Mouse (Mus musculus): ENCODE results near the gene Pgm3.
"Not testable (repeated sequence)": the region's sequence is repeated elsewhere in the genome, so short reads cannot be mapped to it uniquely, and the experiment has no call there.

The Pgm3 gene

DNA sequence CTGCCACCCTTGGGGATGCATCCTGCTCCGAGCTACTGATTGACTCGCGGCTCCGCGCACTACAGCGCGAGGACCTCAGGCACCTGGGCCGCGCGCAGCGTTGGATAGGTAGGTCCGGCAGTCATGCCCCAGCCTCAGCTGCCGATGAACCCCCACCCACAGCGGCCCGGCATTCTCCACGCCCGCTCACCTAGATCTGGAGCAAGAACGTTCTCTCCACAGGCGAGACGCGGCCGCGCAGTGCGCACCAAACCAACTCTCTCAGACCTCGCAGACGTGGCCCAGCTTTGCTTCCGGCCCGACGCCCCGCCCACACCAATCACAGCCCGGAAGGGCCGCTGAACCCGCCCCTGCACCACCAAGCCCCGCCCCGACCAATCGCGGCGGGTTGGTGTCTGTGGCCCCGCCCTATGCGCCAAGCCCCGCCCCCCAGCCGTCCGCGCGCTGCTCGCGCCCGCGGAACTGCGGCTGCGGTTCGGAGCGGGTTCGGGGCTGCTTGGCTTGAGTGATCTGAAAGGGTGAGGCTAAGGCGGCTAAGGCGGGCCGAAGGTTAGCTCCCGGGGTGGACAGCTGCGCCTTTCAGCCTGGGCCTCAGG is at the start of gene Pgm3, which contains the start of gene Rwdd2a:
Gene Pgm3, minus strand, starts transcription at position 303 of the 596 bp plus-strand sequence.
Gene Rwdd2a, plus strand, starts transcription at position 452 of the 596 bp plus-strand sequence.
- peak; percentile 96 for DNase-seq

DNA sequence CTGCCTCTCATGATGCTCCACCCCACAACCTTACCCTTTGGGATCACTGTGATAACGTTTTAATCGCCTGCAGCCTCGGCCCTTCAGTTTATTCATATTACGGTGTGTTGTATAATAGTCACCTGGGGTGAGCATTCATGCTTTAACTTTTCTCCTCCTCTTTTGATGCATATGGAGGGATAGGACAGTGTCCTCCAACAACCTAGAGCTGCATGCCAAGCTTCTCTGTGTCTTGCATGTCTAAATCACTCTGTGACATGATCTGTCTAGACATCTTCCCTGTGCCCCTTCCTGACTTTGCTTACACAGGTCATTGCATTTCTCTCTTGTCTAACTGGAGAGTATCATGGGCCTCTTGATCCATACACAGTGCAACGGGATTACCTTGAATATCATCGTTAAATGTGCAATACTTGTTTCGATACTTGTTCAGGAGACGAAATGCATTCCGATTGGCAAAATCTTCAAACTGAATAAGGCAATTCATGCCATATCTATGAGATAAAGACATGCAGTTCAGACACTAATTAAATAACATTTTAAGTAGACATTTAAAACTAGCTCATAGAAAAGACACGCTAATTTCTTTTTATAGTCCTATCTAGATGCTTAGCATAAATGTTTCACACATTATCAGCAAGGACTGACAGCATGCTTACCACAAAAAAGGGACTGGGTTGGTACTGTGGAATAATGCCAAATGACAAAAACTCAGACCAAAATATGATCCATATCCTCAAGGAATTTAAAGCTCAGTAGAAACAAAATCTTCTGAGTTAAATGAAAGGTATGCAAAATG is 47.9 kb upstream of the Pgm3 start:
- DNase-seq, result no peak

DNA sequence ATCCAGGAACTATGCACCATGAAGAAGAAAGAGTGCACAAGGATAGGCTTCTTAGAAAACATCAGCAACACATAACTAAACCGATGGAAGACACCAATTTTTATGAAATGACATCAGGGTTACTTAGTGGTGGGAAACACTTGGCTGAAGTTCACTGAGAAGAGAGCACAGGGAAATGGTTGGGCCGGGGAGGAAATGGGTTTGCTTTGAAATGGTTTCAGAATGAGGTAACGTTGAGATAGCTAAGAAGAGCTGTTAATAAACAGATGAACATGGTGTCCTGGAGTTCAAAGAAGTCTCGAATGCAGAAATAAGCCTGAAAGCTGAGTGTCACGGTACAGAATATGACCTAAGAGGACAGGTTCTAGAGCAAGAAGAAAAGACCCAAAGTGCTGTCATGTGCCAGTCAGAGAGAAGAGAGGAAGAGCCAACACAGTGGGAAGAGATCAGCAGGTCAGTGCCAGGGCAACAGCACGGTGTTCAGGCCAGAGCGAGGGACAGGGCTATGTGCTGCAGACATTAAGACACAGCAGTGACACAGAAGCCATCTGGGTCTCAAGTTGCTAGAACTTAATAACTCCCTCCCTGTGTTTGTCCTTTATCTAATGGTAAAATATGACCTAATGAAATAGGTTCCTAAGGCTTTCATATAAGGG is 46.3 kb upstream of the Pgm3 start:
- DNase-seq, result no peak

DNA sequence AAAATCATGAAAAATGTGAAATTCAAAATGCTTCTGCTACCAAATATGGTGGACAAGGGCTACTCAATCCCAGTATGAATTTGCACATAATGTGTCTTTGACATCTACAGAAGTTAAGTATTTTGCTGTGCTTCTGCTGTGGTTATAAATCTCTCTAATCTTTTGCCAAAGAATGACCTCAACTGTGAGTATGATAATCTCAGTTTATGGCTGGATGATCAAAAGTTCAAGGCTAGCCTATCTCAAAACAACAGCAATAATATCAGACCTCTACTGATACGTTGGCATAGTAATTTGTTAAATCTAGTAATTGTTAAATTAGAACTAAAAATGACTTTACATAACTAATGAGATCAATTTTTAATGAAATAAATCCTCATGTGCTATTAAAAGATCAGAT is 44.1 kb upstream of the Pgm3 start:
- no peak for DNase-seq

DNA sequence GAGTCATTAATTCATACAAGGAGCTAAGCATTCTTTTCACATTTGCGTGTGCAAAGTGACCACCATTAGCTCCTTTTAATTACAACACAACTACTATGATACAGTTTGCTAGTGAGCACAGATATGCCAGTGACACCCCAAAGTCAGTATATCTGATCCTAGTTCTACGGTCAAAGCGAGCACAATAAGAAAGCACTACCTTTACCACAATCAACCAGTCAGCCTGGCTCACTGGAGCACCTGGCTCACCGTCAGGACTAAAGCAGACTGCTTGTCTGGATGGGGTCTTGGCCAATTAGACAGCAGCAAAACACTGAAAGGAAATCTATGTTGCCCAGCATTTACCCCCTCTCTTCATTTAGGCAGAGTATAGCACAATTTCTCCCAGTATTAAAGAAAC is 40.4 kb upstream of the Pgm3 start:
- no peak for DNase-seq

DNA sequence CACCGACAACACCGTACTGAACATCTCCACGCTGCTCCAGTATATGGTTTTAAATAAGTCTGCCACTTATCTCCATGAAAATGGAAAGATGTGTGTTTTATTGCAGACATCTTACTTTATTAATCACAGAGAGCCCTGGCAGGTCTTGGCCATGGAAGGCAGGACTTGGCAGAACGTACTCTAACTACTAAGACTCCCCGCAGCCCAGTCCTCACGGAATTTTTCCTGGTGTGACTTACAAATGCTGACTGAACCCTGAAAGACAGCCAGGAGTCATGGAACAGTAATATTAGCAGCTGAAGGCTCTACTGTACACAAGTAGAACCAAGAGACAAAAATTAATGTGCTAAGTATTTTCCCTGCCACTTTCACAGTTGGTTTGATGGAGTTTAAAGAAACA is 34.1 kb upstream of the Pgm3 start:
- DNase-seq, result no peak

DNA sequence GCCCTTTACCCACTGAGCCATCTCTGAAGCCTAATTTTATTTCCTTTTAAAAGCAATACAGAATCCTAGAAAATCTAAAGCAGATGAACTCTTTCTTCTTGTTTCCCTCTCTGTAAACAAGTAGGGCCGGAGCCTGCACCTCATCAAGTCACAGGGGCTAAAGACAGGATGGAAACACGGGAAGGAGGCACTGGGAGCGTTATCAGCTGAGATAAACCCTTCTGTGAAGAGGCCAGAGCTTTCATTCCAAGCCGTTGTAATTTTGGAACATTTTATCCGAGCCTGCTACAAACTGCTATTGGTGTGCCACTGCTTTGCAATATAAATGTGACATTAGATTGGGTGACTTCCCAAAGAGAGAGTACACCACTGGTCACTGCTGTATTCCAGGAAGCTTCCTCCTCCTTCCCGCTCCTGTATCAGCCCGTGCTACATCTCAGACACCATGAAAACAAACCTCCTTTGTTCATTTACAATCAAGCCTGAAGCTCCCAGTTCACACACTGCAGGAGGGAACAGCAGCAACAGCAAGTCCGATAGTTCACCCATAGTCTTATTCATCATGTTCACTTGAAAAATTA is 28.2 kb upstream of the Pgm3 start:
- DNase-seq, result no peak

DNA sequence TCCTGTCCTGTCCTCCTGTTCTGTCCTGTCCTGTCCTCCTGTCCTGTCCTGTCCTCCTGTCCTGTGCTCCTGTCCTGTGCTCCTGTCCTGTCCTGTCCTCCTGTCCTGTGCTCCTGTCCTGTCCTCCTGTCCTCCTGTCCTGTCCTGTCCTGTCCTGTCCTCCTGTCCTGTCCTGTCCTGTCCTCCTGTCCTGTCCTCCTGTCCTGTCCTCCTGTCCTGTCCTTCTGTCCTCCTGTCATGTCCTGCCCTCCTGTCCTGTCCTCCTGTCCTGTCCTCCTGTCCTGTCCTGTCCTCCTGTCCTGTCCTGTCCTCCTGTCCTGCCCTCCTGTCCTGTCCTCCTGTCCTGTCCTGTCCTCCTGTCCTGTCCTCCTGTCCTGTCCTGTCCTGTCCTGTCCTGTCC is 25.3 kb upstream of the Pgm3 start:
- not testable (repeated sequence) for DNase-seq

DNA sequence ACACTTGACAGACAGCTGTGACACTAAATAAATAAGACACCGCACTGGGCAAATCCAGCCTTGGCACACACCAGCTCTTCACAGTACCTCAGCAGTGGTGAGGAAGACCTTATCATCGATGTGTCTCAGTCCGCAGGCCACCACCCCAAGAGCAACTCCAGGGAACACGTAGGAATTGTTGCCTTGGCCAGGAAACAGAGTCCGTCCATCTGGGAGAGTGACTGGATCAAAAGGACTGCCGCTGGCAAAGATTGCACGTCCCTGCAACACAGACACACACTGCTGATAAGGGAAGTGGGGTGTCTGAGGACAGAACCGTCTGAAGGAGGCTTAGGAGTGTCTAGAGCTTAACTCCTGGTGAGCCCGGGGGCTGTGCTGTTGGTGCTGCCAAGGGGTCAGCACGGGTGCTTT is 22.7 kb upstream of the Pgm3 start:
- not testable (repeated sequence) for DNase-seq

DNA sequence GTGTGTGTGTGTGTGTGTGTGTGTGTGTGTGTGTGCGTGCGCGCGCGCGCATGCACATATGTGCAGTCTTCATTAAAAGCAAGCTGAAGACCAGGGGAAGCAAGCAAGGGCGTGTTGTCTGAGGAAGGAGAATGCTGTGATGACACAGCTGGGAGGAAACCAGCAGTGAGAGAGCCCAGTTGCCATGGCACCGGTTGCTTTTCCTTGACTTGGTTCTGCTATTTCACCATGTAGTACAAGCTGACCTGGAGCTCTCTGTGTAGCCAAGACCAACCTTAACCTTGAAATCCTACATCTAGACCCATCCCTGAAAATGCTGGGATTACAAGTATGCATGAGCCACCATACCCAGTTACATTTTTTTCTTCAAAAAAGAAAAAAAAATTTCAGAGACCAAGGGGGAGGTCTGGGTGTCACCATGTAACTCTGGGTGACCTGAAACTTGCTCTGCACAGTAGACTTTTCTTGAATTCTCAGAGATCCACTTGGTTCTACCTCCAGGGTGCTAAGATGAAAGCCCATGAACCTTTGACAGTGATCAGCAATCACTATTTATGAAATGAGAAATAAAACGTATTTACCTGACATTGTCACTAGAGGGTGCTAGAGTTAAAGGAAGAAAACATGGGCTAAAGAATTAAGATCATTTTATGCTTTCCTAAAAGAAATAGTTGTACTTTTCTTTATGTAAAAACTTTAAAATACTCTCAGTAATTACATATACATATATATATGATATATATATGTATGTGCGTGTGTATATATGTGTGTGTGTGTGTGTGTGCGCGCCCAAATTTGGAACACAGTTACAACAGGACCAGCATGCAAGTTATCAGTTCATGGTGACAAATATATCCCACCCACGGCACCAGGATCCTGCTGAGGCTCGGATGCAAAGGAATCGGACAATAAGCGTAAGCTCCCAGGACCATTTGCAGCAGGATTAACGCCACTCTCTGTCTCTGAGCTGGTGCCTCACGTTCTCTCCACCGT is 21.3 kb upstream of the Pgm3 start:
- no peak for DNase-seq

DNA sequence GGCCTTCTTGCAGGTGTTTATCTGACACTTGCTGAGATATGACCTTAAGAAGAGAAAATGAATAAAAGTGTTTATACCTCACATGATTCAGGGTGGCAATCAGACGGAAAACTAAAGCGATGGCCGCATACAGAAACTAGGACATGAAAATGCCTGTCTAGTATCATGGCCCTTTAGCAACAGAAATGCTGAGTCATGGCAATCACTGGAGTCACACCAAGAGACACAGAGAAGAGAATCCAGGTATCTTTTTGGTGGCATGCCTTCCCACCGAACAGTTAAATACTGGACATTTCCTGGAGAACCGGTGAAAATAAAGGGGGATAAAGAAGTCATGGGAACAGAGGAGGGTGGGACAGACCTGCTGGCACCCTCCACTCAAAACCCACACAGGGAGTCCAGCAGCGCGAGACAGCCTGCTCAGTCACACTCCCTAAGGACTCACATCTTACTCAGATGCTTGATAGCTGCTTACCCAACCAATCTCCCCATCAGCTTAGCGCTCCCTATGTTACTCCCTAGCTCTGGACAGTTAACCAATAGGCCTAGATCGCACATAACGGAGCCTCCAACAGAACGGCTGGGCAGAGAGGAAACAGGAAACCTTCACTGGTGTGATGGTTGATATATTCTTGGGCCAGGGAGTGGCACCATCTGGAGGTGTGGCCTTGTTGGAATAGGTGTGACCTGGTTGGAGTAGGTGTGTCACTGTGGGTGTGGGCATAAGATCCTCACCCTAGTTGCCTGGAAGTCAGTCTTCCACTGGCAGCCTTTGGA is 15.6 kb upstream of the Pgm3 start:
- DNase-seq, result no peak

DNA sequence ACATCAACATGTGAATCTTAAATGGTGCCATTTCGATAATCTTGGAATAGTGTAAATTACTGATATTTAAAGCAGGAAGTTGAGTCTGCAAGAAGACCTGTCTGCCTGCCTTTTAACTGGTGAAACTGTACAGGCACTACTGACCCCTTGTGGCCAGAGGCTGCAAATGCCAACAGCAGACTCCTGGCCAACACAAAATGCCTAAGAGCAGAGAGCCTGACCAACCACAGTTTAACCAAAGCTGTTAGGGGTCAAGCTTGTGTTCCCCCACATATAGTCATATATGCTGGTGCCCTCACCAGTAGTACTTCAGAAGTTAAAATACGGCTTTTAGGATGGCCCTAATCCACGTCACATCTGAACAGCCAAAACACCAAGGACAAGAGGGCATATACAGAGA is 12.1 kb upstream of the Pgm3 start:
- DNase-seq, result peak; percentile 62

DNA sequence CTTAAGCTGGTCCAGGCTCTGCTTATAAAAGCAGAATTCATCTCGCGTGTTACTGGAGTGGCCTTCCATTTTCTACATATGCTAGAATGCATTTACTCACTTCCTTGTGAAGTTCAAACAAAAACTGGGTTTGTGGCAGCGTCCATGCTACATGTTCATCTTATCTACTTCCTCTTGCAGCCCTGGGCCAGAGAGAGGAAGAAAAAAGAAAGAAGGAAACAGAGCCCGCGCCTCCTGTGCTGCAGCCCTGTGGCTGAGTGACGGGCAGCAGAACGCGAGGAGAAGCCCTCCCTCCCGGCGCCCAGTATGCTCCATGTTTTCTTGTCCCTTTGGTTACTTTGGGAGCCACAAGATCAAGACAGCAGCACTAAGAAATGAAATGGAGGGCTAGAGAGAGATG is 8.0 kb upstream of the Pgm3 start:
- no peak for DNase-seq

DNA sequence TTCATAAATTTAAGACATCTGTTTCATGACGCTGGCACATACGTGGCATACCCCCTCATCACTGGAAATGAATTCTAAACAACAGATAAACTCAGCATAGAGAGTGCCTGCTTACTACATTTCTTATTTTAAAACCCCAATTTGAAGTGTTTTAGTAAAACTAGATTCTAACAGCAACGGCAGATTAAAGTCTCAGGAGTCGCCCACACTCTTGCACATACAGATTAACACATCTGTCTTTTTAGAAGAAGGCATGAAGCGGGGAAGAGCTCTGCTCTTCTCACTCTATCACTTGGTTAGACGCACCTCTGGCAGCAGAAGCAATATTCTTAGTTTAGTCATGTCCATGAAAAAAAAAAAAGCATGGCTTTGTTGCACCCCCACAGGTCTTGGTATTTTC is 3.5 kb upstream of the Pgm3 start:
- DNase-seq, result no peak

DNA sequence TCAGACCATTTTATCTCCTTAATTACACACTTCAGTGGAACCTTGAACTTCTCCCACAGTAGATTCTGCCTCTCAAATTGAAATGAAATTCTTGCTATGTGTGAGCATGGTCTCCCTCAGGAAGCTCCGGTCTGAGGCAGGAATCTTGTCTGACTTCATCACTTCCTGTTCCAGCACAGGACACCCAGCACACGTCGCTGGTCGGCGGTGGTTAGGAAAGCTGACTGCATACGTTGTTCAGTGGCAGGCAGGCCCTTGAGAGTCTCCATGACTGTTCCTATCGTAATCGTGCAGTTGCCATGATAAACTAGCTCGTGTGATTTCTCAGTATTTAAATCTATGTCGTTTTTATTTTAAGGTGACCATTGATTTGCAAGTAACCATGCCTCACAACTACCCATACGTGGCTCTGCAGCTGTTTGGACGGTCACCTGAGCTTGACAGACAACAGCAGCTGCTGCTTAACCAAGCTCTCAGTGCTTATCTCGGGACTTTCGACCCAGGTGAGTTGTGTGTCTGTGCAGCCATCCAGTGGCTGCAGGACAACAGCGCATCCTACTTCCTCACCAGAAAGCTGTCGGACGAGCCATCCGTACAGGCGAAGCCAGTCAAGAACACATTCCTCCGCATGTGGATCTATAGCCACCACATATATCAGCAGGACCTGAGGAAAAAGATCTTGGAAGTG is 2.1 kb upstream of the Pgm3 start:
- no peak for DNase-seq

DNA sequence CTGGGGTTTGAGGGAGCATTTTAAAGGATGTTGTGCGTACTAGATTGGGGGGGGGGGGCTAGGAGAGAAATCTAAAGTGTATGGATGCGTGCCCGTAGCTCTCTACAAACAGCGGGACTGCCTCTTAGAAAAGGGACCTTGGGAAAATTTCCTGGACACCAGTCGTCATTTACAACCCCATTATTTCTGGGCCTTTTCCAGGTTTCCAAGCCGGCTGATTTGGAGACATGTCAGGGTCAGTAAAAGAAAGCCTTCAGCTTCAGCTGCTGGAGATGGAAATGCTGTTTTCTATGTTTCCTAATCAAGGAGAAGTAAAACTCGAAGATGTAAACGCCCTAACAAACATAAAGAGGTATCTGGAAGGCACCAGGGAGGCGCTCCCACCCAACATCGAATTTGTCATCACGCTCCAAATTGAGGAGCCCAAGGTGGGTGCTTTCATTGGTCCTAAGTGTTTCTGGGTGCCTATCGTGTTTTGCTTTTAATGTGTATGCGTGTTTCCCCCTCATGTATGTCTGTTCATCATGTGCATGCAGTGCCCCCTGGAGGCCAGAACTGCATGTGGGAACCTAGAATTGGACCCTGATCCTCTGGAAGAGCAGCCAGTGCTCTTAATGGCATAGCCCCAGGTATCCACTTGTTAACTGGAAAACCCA is 1.1 kb upstream of the Pgm3 start:
- peak; percentile 75 for DNase-seq

DNA sequence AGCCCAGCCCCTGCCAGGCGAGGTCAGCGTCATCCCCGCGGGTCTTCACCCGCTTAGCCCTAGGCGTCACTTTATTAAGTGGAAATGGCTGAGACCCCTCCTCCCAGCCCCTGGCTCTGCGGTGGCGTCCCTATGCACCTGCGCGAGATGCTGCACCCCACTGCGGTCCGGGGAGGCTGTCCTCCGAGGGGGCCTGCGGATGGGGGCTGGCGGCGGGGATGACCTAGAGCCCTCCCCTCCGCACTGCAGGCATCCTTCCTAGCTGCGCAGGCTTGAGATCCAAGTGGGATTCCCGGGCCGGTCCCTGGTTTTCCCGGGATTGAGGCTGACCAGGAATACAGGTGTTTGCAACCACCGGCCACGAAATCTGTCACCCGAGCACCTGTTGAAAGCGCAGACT is 554 bp upstream of the Pgm3 start:
- DNase-seq, result no peak

DNA sequence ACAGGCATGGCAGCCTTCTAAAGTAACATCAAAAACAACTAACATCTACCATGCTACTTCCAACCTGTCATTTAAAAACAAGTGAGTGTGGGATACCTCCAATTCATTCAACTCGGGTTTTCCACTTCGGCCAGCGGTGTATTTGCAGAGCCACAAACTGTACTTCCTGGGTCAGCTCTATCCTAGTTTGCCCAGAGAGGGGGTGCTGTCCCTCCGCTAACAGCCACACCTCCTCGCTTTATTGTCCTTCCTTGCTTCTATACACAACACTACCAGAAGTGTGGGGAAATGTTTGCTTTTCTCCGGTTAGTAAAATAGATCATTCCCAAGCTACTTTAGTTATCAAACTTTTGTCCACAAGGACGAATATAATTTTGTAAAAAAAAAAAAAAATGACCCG is 696 bp downstream of the Pgm3 start:
- no peak for DNase-seq

DNA sequence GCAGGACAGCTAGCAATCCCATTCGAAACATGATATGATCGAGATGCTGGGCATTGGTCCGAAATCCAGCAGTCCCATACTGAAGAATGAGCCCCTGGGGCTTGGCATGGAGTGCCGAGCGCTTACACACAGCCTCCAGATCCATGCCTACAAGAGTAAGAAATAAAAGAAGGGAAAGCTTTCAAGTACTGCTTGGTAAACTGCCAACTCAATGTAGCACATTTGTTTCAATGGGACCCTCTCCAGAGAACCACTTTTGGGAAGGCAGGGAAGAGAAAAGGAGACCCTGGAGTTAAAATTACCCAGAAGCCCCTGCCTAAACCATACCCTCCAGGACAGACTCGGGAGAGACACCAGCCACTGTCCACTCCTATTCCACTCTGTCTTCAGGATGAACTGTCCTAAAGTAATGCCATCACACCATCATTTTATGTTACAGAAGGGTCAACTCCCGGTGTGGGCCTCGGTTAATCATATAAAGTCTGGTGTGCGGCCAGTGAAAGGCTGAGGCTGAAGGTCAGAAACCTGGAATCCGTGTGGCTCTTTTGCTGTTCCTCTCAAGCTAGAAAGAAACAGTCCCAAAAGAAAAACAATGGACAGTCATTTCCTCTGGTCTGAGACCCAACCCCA is 1.3 kb downstream of the Pgm3 start:
- no peak for DNase-seq

DNA sequence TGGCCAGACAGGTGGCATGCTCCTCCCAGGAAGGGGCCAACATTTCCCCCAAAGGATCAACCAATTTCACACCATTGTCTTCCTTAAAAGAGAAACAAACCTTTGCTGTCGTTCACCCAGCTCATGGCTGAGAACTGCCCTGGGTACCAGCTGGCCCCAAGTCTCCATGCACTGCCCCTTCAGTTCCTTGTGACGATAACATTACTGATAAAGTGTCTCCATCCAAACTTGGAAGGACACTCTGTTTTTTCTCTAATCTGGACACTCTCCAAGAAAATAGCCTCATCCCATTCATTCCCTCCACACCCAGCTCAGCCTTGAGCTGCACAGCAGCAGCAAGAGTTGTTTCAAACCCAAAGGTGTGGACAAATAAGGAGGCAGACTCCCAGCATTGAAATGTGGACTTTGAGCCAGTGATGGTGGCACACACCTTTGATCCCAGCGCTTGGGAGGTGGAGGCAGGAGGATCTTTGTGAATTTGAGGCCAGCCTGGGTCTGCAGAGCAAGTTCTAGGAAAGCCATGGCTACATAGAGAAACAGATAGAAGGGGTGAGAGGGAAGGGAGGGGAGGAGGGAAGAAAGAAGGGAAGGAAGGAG is 2.2 kb downstream of the Pgm3 start:
- DNase-seq, result no peak
